Mouse (Mus musculus): ENCODE measurements around the gene Elof1.

The Elof1 gene

DNA sequence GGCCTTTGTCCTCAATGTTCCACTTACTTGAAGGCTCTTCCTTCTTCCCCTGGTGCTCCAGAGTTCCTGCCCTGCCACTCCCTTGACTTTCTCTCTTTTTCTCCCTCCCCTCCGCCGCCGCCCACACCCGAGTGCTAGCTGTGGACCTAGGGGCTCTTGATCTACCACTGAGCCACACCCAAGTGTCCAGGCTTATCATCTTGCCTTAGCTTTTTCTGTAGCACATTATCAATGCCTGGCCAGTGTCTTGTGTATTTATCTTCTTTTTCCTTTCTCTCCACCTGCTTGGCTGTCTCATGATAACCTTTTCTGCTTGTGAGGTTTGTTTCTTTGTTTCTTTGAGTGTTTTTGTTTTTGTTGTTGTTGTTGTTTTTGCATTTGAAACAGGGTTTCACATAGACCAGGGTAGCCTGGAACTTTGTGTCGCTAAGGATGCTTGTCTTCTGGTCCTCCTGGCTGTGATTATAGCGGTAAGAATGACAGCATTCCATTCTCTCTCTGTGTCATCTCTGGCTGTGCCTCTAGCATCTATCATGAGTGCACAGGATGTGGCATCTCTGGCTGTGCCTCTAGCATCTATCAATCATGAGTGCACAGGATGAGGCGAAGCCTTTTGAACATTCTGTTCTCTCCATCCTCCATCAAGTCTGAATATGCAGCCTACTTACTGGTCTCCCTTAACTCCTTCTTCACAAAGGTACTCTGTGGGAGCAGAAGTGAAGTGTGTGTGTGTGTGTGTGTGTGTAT is 18.8 kb upstream of the Elof1 start, which contains the start of gene Acp5:
Acp5 (minus strand) TSS at position 68 of the 747 bp plus-strand sequence.
- DNase-seq, result no peak

- no peak for DNase-seq
Measured at GRCm38 (mm10) chr9:22134988-22135643, 18.1 kb upstream of the Elof1 start.

GRCm38 (mm10) chr9:22134246-22134890 is 17.4 kb upstream of the Elof1 start:
- DNase-seq, result no peak

- no peak for DNase-seq
Measured at GRCm38 (mm10) chr9:22132220-22132619, 15.2 kb upstream of the Elof1 start.

- DNase-seq, result peak; percentile 63 to 69
Measured at GRCm38 (mm10) chr9:22131226-22131981, 14.4 kb upstream of the Elof1 start.

- peak in 1 of 2 experiments; percentile 50 for DNase-seq
Measured at GRCm38 (mm10) chr9:22125246-22126027, 8.5 kb upstream of the Elof1 start.

GRCm38 (mm10) chr9:22124169-22124568 is 7.2 kb upstream of the Elof1 start:
- no peak for DNase-seq

GRCm38 (mm10) chr9:22123069-22123609 is 6.2 kb upstream of the Elof1 start:
- no peak for DNase-seq

- DNase-seq, result no peak
Measured at GRCm38 (mm10) chr9:22122005-22122404, 5.0 kb upstream of the Elof1 start.

GRCm38 (mm10) chr9:22121545-22121944 is 4.6 kb upstream of the Elof1 start:
- DNase-seq, result no peak

DNA sequence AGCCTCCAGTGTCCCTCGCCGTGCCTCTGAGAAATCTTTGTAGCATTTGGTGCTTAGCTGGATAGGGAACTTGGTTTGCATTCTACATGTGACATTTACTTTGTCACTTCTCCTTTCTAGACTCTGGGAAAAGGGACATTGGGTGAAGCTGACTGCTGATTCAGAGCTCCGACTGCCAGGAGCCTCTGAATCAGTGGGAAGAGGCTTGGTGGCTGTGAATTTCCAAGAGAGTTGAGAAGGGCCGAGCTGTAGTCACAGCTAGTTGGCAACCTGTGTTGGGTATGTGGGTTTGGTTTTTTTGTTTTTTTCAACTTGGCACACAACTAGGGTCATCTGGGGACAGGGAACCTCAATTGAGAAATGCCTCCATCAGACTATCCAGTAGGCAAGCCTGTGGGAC is 2.6 kb upstream of the Elof1 start:
- DNase-seq, result no peak

DNA sequence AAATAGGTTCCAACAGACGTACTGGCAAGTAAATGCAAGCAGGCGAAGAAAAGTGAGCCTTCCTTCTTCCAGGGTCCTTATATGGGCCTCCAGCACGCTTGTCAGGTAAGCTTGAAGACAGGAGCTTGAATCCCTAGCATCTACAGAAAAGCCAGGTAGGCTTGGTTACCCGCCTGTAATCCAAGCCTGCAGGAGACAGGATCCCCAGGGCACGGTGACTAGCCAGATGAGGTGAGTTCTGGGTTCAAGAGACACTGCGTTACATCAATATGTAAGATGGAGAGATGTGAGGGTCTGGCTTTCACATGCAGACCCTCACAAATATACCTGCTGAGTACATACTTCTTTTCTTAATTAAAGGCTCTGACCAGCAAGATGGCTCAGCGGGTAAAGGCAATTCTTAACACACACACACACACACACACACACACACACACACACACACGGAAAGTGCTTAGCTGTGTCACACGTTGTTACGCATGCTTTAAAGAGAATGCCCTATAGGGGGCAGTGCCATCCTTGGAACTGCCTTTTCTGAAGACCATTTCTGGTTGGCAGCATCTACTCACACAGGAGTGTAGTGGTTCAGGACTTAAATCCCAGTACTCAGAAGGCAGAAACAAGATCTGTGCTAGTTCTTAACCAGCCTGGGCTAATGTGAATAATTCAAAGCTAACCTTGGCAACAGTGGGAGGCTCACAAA is 933 bp upstream of the Elof1 start:
- DNase-seq, result peak in 1 of 2 experiments; percentile 72

DNA sequence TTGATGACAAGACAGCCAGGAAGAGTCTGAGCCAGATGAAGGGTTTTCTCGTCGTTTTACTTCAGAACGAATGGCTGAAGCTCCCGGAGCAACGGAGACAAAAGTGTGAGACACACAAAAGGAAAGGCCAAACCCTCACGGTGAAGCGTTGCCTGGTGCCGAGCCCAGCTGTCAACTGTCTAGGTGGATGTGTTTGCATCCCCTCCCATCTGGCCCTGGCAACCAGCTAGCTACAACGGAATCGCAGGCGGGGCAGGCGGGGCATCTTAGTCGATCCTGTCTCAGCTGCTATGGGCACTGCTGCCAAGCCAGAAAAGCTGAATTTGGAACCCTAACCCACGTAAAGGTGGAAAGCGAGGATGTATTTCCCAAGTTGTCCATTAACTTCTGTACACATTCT is 886 bp downstream of the Elof1 start:
- no peak for DNase-seq

GRCm38 (mm10) chr9:22115635-22116034 is 1.3 kb downstream of the Elof1 start:
- DNase-seq, result no peak

GRCm38 (mm10) chr9:22108194-22108593 is 8.8 kb downstream of the Elof1 start:
- no peak for DNase-seq

GRCm38 (mm10) chr9:22099922-22100321 is 17.1 kb downstream of the Elof1 start:
- DNase-seq, result no peak

GRCm38 (mm10) chr9:22098993-22099696 is 17.8 kb downstream of the Elof1 start, which contains the start of gene Cnn1:
Gene Cnn1, plus strand, starts transcription at chr9:22099216.
- peak; percentile 50 to 71 for DNase-seq

DNA sequence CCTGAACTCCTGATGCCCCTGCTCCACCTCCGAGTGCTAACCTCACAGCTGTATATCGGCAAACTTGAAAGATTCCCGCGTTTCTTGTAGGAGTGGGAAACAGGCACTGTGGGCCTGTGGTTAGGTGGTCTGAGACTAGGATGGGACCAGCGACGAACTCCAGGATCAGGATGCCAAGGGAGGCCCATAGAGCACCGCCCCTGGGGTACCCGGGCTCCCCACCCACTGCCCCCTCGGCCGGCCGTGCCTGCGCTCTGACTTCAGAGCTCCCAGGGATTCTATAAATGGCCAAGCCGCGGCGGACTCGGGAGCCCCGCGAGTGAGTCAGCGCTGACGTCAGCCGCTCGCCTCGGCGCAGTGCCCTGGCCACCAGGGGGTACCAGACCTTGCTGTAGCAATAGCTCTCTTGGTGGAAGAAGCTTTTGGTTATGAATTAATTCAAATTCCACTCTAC is 21.1 kb downstream of the Elof1 start:
- peak; percentile 88 to 91 for DNase-seq

GRCm38 (mm10) chr9:22092746-22093145 is 24.2 kb downstream of the Elof1 start:
- no peak for DNase-seq

- no peak for DNase-seq
Measured at GRCm38 (mm10) chr9:22089986-22090385, 27.0 kb downstream of the Elof1 start.
